Mouse (Mus musculus): ENCODE data around the gene Higd1c. TPM values are rescaled to one million over a fixed set of nuclear protein-coding genes. Genes with fewer than 3 reads are reported as not detected.
A peak's percentile ranks its signal among the peaks of the same experiment; 100 is the strongest.
"Not testable (repeated sequence)": the region's sequence is repeated elsewhere in the genome, so short reads cannot be mapped to it uniquely, and the experiment has no call there.

The Higd1c gene
- total RNA-seq, 2 experiments from 2014 or later, result not detected

DNA sequence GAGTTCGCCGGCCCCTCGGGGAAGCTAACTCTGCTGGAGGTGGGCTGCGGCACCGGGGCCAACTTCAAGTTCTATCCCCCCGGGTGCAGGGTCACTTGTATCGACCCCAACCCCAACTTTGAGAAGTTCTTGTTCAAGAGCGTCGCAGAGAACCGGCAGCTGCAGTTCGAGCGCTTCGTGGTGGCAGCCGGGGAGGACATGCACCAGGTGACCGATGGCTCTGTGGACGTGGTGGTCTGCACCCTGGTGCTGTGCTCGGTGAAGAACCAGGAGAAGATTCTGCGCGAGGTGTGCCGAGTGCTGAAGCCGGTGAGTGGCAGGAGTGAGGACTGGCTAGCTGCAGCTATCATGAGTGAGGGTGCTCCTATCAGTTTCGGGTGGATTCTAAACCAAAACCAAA is 10.9 kb upstream of the Higd1c start:
- 0 out of 2 replicates have a peak, but pooled peaks have one; percentile 23 for ATAC-seq (replicated peaks; ENCODE audit: poor library complexity)

DNA sequence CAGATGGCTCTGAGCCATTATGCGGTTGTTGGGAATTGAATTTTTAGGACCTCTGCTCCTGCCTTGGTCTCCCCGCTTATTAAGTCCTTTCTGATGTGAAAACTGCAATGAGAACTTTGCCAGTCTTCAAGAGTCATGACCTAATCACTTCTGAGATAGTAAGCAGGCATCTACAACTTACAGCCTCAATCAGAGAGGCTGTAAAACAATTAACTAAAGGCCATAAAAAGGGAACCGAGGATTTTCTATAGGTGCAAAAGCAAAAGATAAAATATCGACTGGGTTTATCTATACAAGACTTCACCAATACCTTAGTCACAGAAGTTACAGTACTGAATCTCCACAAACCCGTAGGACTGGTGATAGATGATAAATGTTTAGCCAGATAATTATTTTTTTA is 8.5 kb upstream of the Higd1c start:
- ATAC-seq (replicated peaks; ENCODE audit: poor library complexity), result no peak

- ATAC-seq (replicated peaks; ENCODE audit: poor library complexity), result not testable (repeated sequence)
Observed at GRCm38 (mm10) chr15:100365967-100366366, 1.6 kb downstream of the Higd1c start.

GRCm38 (mm10) chr15:100367119-100367518 is 2.8 kb downstream of the Higd1c start:
- ATAC-seq (replicated peaks; ENCODE audit: poor library complexity), result no peak

- ATAC-seq (replicated peaks; ENCODE audit: poor library complexity), result peak; percentile 70
Observed at GRCm38 (mm10) chr15:100375066-100375465, 10.7 kb downstream of the Higd1c start.

DNA sequence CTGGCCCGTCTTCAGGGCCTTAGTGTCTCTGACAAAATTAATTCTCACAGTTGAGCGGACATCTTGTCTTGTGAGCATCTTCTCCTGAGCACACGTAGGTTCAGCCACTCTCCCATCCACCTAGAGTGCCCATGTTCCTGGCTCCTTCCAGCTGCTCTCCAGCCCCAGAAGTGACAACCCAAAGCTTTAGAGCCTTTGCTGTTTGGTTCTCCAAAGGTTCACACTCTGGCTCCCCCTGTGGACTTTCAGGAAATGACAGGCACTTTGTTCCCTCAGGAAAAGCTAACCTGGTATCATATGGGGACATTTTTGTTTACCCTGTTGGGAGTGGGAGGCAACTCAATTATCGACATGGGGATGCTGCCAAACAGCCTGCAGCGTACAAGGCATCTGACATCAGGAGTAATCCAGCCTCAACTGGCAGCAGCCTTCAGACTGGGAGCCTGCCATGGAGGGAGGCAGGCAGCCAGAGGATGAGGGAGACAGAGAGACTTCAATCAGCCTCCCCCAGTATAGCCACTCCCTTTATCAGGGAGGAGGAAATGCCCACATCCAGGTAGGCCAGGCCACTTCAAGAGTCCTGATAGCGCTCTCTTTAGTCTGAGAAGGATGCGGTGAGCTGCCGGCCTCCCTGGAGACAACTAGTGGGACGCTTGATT is 13.6 kb downstream of the Higd1c start:
- ATAC-seq (replicated peaks; ENCODE audit: poor library complexity), result peak; percentile 85

GRCm38 (mm10) chr15:100379658-100380057 is 15.3 kb downstream of the Higd1c start:
- no peak for ATAC-seq (replicated peaks; ENCODE audit: poor library complexity)

- ATAC-seq (replicated peaks; ENCODE audit: poor library complexity), result no peak
Observed at GRCm38 (mm10) chr15:100380104-100380503, 15.8 kb downstream of the Higd1c start.

- no peak for ATAC-seq (replicated peaks; ENCODE audit: poor library complexity)
Observed at GRCm38 (mm10) chr15:100385705-100386104, 21.4 kb downstream of the Higd1c start.

- ATAC-seq (replicated peaks; ENCODE audit: poor library complexity), result no peak
Observed at GRCm38 (mm10) chr15:100387544-100388223, 23.3 kb downstream of the Higd1c start.

DNA sequence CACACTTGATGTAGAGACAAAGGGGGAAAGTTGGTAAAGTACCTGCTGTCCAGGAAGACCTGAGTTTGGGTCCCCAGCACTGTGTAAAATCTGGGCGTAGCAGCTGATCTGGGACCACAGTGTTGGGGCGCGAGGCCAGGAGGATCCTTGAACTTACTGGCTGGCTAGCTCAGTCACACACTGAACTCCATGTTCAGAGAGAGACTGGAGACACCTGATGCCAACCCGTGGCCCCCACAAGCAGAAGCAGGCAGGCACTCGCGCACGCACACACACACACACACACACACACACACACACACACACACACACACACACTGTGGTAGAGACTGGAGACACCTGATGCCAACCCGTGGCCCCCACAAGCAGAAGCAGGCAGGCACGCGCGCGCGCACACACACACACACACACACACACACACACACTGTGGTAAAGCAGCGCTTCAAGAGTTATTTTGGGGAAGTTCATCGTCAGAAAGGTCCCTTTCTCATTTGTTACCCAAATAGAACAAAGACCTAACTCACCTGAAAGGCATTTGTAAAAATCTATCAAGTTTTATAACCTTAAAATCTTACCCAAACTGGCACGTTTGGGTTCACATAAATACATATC is 24.0 kb downstream of the Higd1c start:
- peak; percentile 52 for ATAC-seq (replicated peaks; ENCODE audit: poor library complexity)

DNA sequence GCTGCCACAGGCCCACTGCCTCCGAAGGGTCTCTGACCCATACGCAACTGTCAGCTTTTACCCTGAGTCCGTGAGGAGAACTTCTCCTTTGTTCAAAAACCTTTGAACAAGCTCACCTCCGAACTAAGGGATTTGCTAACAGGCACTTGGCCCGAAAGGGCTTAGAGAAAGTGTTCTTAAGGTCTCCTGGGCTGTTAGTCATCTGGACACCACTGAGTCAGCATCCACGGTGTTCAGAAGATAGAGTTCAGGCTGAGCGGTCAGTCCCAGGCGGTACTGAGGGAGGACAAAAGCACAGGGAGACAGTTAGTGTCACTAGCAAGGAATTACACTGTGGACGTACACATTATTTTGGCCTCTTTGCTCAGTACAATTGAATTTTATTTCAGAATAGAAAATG is 24.5 kb downstream of the Higd1c start:
- no peak for ATAC-seq (replicated peaks; ENCODE audit: poor library complexity)

DNA sequence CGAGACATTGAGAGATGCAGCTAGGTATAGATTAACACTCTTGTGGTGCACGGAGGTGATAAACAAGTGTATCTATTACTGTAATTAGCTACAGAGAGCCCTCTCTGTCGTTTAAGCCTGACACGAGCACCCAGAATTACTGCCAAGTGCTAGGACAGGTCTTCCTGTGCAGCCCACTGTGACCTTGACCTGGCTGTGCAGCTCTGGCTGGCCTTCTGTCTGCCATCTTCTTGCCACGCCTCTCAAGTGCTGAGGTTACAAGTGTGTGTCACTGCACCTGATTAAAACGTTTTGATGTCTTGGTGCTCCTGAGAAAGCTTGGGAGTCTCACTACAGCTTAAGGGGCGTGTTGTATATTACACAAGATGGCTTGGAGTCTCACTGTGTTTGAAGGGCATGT is 26.7 kb downstream of the Higd1c start:
- peak; percentile 8; the same call in 1 of the 2 replicates for ATAC-seq (replicated peaks; ENCODE audit: poor library complexity)

GRCm38 (mm10) chr15:100391599-100391998 is 27.3 kb downstream of the Higd1c start:
- ATAC-seq (replicated peaks; ENCODE audit: poor library complexity), result peak; percentile 71

DNA sequence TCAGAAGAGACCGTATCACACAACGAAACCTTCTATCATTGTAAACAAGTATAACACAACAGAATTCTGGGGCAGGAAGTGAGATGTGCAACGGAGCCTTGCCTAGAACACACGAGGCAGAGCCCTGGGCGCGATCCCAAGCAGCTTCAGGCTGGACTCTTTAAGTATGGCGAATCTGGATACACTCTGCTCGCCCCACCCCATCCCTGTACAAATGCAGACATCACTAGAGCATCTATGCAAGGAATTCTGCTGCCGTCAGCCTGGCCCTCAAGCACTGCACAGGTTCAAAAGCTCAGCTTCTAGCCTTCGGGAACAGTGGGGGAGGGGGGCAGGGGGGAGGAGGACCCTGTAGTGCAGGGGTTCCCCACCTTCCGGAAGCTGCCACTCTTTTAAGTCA is 28.7 kb downstream of the Higd1c start:
- no peak for ATAC-seq (replicated peaks; ENCODE audit: poor library complexity)

DNA sequence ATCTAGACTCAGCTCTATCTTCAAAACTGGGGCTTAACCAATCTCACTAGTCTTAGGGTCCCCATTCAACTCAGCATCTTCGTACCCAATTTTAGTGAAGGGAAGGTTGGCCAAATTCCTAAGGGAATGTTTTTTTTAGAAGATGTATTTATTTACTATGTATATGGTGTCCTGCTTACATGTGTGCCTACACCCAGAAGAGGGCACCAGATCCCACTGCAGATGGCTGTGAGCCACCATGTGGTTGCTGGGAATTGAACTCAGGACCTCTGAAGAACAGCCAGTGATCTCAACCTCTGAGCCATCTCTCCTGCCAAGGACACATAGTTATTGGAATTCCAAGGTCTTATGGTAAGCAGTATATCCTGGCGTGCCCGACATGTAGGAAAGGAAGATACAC is 31.2 kb downstream of the Higd1c start:
- ATAC-seq (replicated peaks; ENCODE audit: poor library complexity), result no peak

- ATAC-seq (replicated peaks; ENCODE audit: poor library complexity), result no peak
Observed at GRCm38 (mm10) chr15:100400592-100401250, 36.4 kb downstream of the Higd1c start.

- no peak for ATAC-seq (replicated peaks; ENCODE audit: poor library complexity)
Observed at GRCm38 (mm10) chr15:100401811-100402210, 37.5 kb downstream of the Higd1c start.

DNA sequence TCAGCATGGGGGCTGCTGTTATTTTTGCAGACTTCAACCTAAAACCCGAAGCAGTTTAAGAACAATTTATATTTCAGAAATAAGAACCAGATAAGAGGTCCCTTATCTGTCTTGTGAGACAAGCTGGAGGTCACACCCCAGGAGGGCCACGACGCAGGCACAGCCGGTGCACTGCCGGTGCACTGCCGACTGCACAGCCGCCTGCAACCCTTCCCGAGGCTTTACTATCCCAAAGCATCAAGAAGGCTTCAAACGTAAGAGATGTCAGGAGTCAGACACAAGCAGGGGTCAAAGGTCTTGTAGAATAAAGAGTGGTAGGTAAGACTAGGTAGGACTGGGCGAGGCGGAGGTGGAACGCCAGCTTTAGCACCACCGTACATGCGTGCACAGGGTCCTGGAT is 38.0 kb downstream of the Higd1c start:
- ATAC-seq (replicated peaks; ENCODE audit: poor library complexity), result 0 out of 2 replicates have a peak, but pooled peaks have one; percentile 30

DNA sequence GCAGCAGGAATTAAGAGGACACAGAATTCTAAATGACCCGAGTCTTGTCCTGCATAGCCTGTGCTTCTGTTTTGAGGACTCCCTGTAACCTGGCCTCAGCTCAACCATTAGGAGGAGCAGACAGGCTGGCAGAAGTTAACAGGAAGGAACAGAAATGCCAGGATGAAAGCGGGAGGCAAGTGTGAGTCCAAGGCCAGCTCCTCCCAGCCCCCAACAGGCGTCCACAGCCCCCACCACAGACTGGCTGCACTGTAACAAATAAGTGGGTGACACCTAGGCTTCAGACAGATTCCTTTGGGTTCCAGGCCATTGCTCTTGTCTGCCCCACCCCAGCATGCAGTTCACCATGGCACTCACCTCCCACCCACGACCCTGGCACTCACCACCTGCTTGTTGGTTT is 38.5 kb downstream of the Higd1c start:
- ATAC-seq (replicated peaks; ENCODE audit: poor library complexity), result no peak

DNA sequence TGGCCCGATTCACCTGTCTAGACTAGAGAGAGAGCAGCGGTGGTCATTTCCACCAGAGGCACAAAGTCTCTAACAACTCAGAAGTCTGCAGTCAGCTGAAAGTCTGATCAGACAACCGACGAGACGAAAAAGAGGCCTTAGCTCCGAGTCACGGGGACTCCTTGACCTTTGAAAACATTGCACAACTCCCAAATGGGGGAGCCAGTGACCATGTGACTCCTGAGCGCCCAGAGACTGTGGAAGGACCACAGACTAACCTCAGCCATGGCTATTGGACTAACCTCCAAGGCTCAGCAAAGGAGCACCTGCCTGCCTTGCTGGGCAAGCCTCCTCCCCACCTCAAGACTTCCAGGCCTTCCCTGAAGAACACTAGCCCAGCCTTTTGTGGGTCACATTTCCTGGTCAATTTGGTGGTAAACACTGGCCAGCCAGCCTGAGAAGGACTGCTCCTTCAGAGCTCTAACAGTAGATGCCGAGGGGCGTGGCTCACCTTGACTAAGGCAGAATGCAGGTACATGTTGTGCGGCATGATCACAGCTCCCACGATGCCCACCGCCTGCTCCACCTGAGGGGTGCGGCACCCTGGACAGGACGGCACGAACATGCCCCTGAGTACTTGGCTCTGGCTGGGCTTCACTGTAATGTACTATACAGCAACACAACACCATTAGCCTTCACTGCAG is 39.1 kb downstream of the Higd1c start:
- ATAC-seq (replicated peaks; ENCODE audit: poor library complexity), result no peak
